Mouse (Mus musculus): ENCODE results near the gene Coch. TPM values are rescaled to one million over a fixed set of nuclear protein-coding genes. Genes with fewer than 3 reads are reported as not detected.
"Not testable (repeated sequence)": the region's sequence is repeated elsewhere in the genome, so short reads cannot be mapped to it uniquely, and the experiment has no call there.

Gene Coch
- polyA plus RNA-seq, 1 experiment from 2014 or later = 18.6 TPM

GRCm38 (mm10) chr12:51603306-51603705 lies 10.2 kb downstream of the Coch start:
- Histone ChIP-seq H3K36me3 (replicated peaks) (0 out of 2 replicates have a peak, but pooled peaks cover 2% of the 10 kb centered on the region), H3K9me3 (no peaks in the 10 kb centered on the region), H3K27ac (no peak overlapping the region), H3K4me3 (no peak overlapping the region), H3K4me2 (no peak overlapping the region), H3K4me1 (no peaks in the 10 kb centered on the region), H3K27me3 (replicated peaks) (no peaks in the 10 kb centered on the region), H3K9ac (no peak overlapping the region)
- WGBS = 96% methylated on average over 10 of the region's 10 CpGs
- no peak for ATAC-seq (replicated peaks)

GRCm38 (mm10) chr12:51606138-51606537 lies 13.0 kb downstream of the Coch start:
- Histone ChIP-seq H3K9ac (no peak overlapping the region), H3K36me3 (replicated peaks) (0 out of 2 replicates have a peak, but pooled peaks cover 2% of the 10 kb centered on the region), H3K4me1 (no peaks in the 10 kb centered on the region), H3K27ac (no peak overlapping the region), H3K4me3 (no peak overlapping the region), H3K4me2 (no peak overlapping the region), H3K9me3 (no peaks in the 10 kb centered on the region), H3K27me3 (replicated peaks) (no peaks in the 10 kb centered on the region)
- WGBS = 90% methylated on average over 4 of the region's 4 CpGs
- no peak for ATAC-seq (replicated peaks)

- WGBS = 92% methylated on average over 5 of the region's 5 CpGs
- Histone ChIP-seq H3K9me3 (no peaks in the 10 kb centered on the region), H3K4me3 (no peak overlapping the region), H3K27me3 (replicated peaks) (no peaks in the 10 kb centered on the region), H3K4me1 (no peaks in the 10 kb centered on the region), H3K27ac (no peak overlapping the region), H3K9ac (no peak overlapping the region), H3K4me2 (no peak overlapping the region), H3K36me3 (replicated peaks) (peaks cover 14% of the 10 kb centered on the region)
- no peak for ATAC-seq (replicated peaks)
Observed at GRCm38 (mm10) chr12:51612361-51612760, 19.2 kb downstream of the Coch start.

- H3K4me1 ChIP-seq = no peaks in the 10 kb centered on the region
- H3K27me3 ChIP-seq (replicated peaks) = no peaks in the 10 kb centered on the region
- no peak for ATAC-seq (replicated peaks)
- no peaks in the 10 kb centered on the region for H3K9me3 ChIP-seq
- H3K27ac ChIP-seq = no peak overlapping the region
- H3K4me2 ChIP-seq = no peak overlapping the region
- peaks cover 9% of the 10 kb centered on the region for H3K36me3 ChIP-seq (replicated peaks)
- H3K4me3 ChIP-seq = no peak overlapping the region
- H3K9ac ChIP-seq = no peak overlapping the region
Observed at GRCm38 (mm10) chr12:51620572-51620971, 27.4 kb downstream of the Coch start.

- H3K36me3 ChIP-seq (replicated peaks) = peaks cover 9% of the 10 kb centered on the region; the same call in 1 of the 2 replicates
- H3K9ac ChIP-seq = no peak overlapping the region
- WGBS = 94% methylated on average over 5 of the region's 5 CpGs
- no peak overlapping the region for H3K4me2 ChIP-seq
- H3K4me3 ChIP-seq = no peak overlapping the region
- no peak overlapping the region for H3K27ac ChIP-seq
- no peaks in the 10 kb centered on the region for H3K27me3 ChIP-seq (replicated peaks)
- no peak for ATAC-seq (replicated peaks)
- H3K4me1 ChIP-seq = no peaks in the 10 kb centered on the region
- H3K9me3 ChIP-seq = no peaks in the 10 kb centered on the region
Observed at GRCm38 (mm10) chr12:51621161-51621560, 28.0 kb downstream of the Coch start.

GRCm38 (mm10) chr12:51622670-51623365 lies 29.7 kb downstream of the Coch start:
- H3K4me3 ChIP-seq = no peak overlapping the region
- no peak overlapping the region for H3K4me2 ChIP-seq
- peak; percentile 85 for ATAC-seq (replicated peaks)
- no peak overlapping the region for H3K9ac ChIP-seq
- no peaks in the 10 kb centered on the region for H3K27me3 ChIP-seq (replicated peaks)
- H3K36me3 ChIP-seq (replicated peaks) = 0 out of 2 replicates have a peak, but pooled peaks cover 3% of the 10 kb centered on the region
- WGBS = 77% methylated on average over 5 of the region's 5 CpGs
- H3K4me1 ChIP-seq = no peaks in the 10 kb centered on the region
- no peak overlapping the region for H3K27ac ChIP-seq
- H3K9me3 ChIP-seq = no peaks in the 10 kb centered on the region

- Histone ChIP-seq H3K27ac (no peak overlapping the region), H3K4me2 (no peak overlapping the region), H3K36me3 (replicated peaks) (0 out of 2 replicates have a peak, but pooled peaks cover 3% of the 10 kb centered on the region), H3K27me3 (replicated peaks) (no peaks in the 10 kb centered on the region), H3K9me3 (no peaks in the 10 kb centered on the region), H3K4me3 (no peak overlapping the region), H3K9ac (no peak overlapping the region), H3K4me1 (no peaks in the 10 kb centered on the region)
- ATAC-seq (replicated peaks) = peak; percentile 48
Observed at GRCm38 (mm10) chr12:51623366-51623694, 30.2 kb downstream of the Coch start.

- WGBS = 88% methylated on average over 4 of the region's 4 CpGs
- no peaks in the 10 kb centered on the region for H3K9me3 ChIP-seq
- no peak overlapping the region for H3K27ac ChIP-seq
- ATAC-seq (replicated peaks) = no peak
- no peak overlapping the region for H3K4me2 ChIP-seq
- no peaks in the 10 kb centered on the region for H3K27me3 ChIP-seq (replicated peaks)
- no peak overlapping the region for H3K4me3 ChIP-seq
- no peak overlapping the region for H3K9ac ChIP-seq
- H3K4me1 ChIP-seq = no peaks in the 10 kb centered on the region
- no peaks in the 10 kb centered on the region for H3K36me3 ChIP-seq (replicated peaks)
Observed at GRCm38 (mm10) chr12:51633481-51633880, 40.3 kb downstream of the Coch start.

GRCm38 (mm10) chr12:51636260-51636659 lies 43.1 kb downstream of the Coch start:
- no peak overlapping the region for H3K9ac ChIP-seq
- ATAC-seq (replicated peaks) = no peak
- no peaks in the 10 kb centered on the region for H3K27me3 ChIP-seq (replicated peaks)
- H3K4me3 ChIP-seq = no peak overlapping the region
- no peaks in the 10 kb centered on the region for H3K4me1 ChIP-seq
- H3K27ac ChIP-seq = no peak overlapping the region
- H3K9me3 ChIP-seq = no peaks in the 10 kb centered on the region
- WGBS = 96% methylated on average over 2 of the region's 2 CpGs
- H3K36me3 ChIP-seq (replicated peaks) = no peaks in the 10 kb centered on the region
- H3K4me2 ChIP-seq = no peak overlapping the region

- H3K27me3 ChIP-seq (replicated peaks) = no peaks in the 10 kb centered on the region
- WGBS = 82% methylated on average over 2 of the region's 2 CpGs
- H3K9me3 ChIP-seq = no peaks in the 10 kb centered on the region
- no peak overlapping the region for H3K9ac ChIP-seq
- H3K4me2 ChIP-seq = no peak overlapping the region
- no peaks in the 10 kb centered on the region for H3K36me3 ChIP-seq (replicated peaks)
- ATAC-seq (replicated peaks) = no peak
- H3K4me1 ChIP-seq = no peaks in the 10 kb centered on the region
- H3K27ac ChIP-seq = no peak overlapping the region
- no peak overlapping the region for H3K4me3 ChIP-seq
Observed at GRCm38 (mm10) chr12:51636689-51637470, 43.7 kb downstream of the Coch start.

GRCm38 (mm10) chr12:51641871-51642270 lies 48.7 kb downstream of the Coch start:
- Histone ChIP-seq H3K4me3 (no peak overlapping the region), H3K4me1 (no peaks in the 10 kb centered on the region), H3K9me3 (no peaks in the 10 kb centered on the region), H3K36me3 (replicated peaks) (no peaks in the 10 kb centered on the region), H3K27me3 (replicated peaks) (no peaks in the 10 kb centered on the region), H3K27ac (no peak overlapping the region), H3K9ac (no peak overlapping the region), H3K4me2 (no peak overlapping the region)
- 76% methylated on average over 6 of the region's 6 CpGs for WGBS
- no peak for ATAC-seq (replicated peaks)

- H3K4me2 ChIP-seq; H3K4me1 ChIP-seq; ATAC-seq (replicated peaks); H3K27me3 ChIP-seq (replicated peaks); H3K4me3 ChIP-seq; H3K9ac ChIP-seq; H3K27ac ChIP-seq; H3K9me3 ChIP-seq; H3K36me3 ChIP-seq (replicated peaks): not testable (repeated sequence)
Observed at GRCm38 (mm10) chr12:51649401-51649800, 56.3 kb downstream of the Coch start.

Measured in midbrain, embryonic 15.5 days (tissue).